Mouse (Mus musculus) cortical plate, adult 2 months (tissue): Measurements from ENCODE around the gene Wwtr1.

Source experiments
- CTCF ChIP-seq: fragments of 200-500 bp; IDR thresholded peaks from 2 replicates; pipeline ENCODE4 v1.5.1; 2011; ENCODE audit warnings: mild to moderate bottlenecking, control low read depth, low read length; ENCODE audit not compliant: insufficient read depth; ENCODE audit errors: extremely low read depth
- POLR2A ChIP-seq: fragments of 200-500 bp; IDR thresholded peaks from 2 replicates; pipeline ENCODE4 v1.6.1; 2011; ENCODE audit warnings: mild to moderate bottlenecking, low read length, control low read depth; ENCODE audit not compliant: insufficient read depth; ENCODE audit errors: extremely low read depth

DNA sequence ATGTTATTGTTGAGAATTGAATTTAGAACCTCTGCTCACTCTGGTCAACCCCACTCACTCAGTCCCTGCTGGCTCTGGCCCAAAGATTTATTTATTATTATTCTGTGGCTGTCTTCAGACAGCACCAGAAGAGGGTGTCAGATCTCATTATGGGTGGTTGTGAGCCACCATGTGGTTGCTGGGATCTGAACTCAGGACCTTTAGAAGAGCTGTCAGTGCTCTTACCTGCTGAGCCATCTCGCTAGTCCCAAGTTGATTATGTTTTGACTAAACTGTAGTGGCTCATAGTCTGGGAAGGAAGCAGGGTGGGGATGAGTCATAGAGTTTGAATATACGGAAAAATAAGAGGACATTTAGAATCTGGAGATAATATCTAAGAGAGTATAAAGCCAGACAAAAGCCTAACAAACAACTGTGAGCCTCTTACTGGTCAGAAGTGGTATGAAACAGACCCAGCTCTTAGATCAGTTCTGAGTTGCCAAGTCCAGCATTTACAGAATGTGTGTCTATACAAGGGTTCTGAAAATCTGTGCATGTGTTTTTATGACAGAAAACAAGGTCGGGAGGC is 36.8 kb upstream of the Wwtr1 start:
- TF ChIP-seq CTCF (no peak), POLR2A (no peak)
